Mouse (Mus musculus) adrenal gland (tissue): Measurements from ENCODE around the gene Pik3ca.

Experiments
- intact Hi-C: fragments of 180-260 bp; cut with DNase I; formaldehyde crosslinking; loops from one replicate; pipeline ENCODE4 v1.15.1; 2025
- long read RNA-seq, 2 experiments: library from polyadenylated mRNA; unstranded; transcript quantifications; one replicate each; pipeline ENCODE4 v2.0.0; 2020; ENCODE audit warnings: borderline replicate concordance in 1 of 2; ENCODE audit not compliant: insufficient replicate concordance in 1 of 2

The Pik3ca gene
- long read RNA-seq, experiment 1, partial matches to known transcripts = 2 of 6 reads
- long read RNA-seq, experiment 1, other reads (novel, unspliced or antisense) = 4 of 6 reads
- long read RNA-seq, experiment 2, partial matches to known transcripts = 2 of 7 reads
- long read RNA-seq, experiment 2, other reads (novel, unspliced or antisense) = 4 of 7 reads

GRCm38 (mm10) chr3:32397461-32398174 lies at the start of gene Pik3ca:
Pik3ca (plus strand) TSS chr3:32397671.
- intact Hi-C loops = loop anchor here (5.0 kb wide), 1 partner anchor 40 kb away; no protein-coding TSS in a partner anchor

- intact Hi-C loops = no loop called here
These were observed 49.6 kb upstream of the Pik3ca start for GRCm38 (mm10) chr3:32347881-32348280.

- intact Hi-C loops = no loop called here
These were observed 36.2 kb upstream of the Pik3ca start for GRCm38 (mm10) chr3:32361221-32361620.

GRCm38 (mm10) chr3:32364195-32364594 lies 33.3 kb upstream of the Pik3ca start:
- intact Hi-C loops = no loop called here

GRCm38 (mm10) chr3:32364841-32365545 lies 32.5 kb upstream of the Pik3ca start:
- intact Hi-C loops = no loop called here

GRCm38 (mm10) chr3:32365546-32366245 lies 31.8 kb upstream of the Pik3ca start, which contains the start of gene Zmat3:
Zmat3 (minus strand) TSS chr3:32366014.
- intact Hi-C loops = no loop called here

GRCm38 (mm10) chr3:32366246-32366734 lies 31.2 kb upstream of the Pik3ca start:
- intact Hi-C loops = no loop called here

- intact Hi-C loops = no loop called here
These were observed 30.0 kb upstream of the Pik3ca start for GRCm38 (mm10) chr3:32367516-32367915.

- intact Hi-C loops = no loop called here
These were observed 25.5 kb upstream of the Pik3ca start for GRCm38 (mm10) chr3:32371957-32372356.

GRCm38 (mm10) chr3:32372470-32372869 lies 25.0 kb upstream of the Pik3ca start:
- intact Hi-C loops = no loop called here

GRCm38 (mm10) chr3:32373236-32373635 lies 24.2 kb upstream of the Pik3ca start:
- intact Hi-C loops = no loop called here

GRCm38 (mm10) chr3:32379891-32380290 lies 17.6 kb upstream of the Pik3ca start:
- intact Hi-C loops = no loop called here

GRCm38 (mm10) chr3:32381556-32381955 lies 15.9 kb upstream of the Pik3ca start:
- intact Hi-C loops = no loop called here

- intact Hi-C loops = loop anchor here (5.0 kb wide), 1 partner anchor 114 kb away; no protein-coding TSS in a partner anchor
These were observed 4.6 kb upstream of the Pik3ca start for GRCm38 (mm10) chr3:32392841-32393240.

GRCm38 (mm10) chr3:32393986-32394385 lies 3.5 kb upstream of the Pik3ca start:
- intact Hi-C loops = loop anchor here (5.0 kb wide), 1 partner anchor 113 kb away; no protein-coding TSS in a partner anchor

GRCm38 (mm10) chr3:32395771-32396551 lies 1.5 kb upstream of the Pik3ca start:
- intact Hi-C loops = loop anchor here (5.0 kb wide), 1 partner anchor 41 kb away; no protein-coding TSS in a partner anchor

GRCm38 (mm10) chr3:32396794-32397460 lies 544 bp upstream of the Pik3ca start:
- intact Hi-C loops = loop anchor here (5.0 kb wide), 1 partner anchor 40 kb away; no protein-coding TSS in a partner anchor

- intact Hi-C loops = loop anchor here (5.0 kb wide), 1 partner anchor 39 kb away; no protein-coding TSS in a partner anchor
These were observed 686 bp downstream of the Pik3ca start for GRCm38 (mm10) chr3:32398175-32398538.

- intact Hi-C loops = loop anchor here (5.0 kb wide), 1 partner anchor 39 kb away; no protein-coding TSS in a partner anchor
These were observed 1.2 kb downstream of the Pik3ca start for GRCm38 (mm10) chr3:32398623-32399022.

- intact Hi-C loops = loop anchor here (5.0 kb wide), 1 partner anchor 38 kb away; no protein-coding TSS in a partner anchor
These were observed 1.9 kb downstream of the Pik3ca start for GRCm38 (mm10) chr3:32399381-32399780.
